Mouse (Mus musculus) kidney, adult 11 months (tissue): ENCODE results near the gene Olfr1134.
"Not testable (repeated sequence)": the region's sequence is repeated elsewhere in the genome, so short reads cannot be mapped to it uniquely, and the experiment has no call there.

Source experiments
- DNase-seq: peaks from one replicate; pipeline ENCODE4 v3.0.0; 2022

Gene Olfr1134

DNA sequence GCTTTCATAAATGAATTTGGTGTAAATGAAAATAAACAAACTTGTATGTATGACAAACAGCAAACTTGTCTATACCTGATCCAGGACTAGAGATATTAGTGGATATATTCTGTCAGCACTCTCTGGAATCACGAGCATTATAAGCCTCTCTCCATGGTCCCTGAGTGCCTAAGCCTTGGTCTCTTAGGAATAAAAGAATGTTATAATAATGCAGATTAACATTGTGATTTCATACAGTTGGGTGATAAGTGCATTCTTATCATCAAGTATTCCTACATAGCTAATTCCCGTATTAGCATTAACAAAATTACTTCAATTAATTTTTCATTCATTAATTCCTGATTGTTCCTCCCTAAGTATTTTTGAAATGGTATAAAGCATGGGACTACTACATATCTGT, at the start of gene Olfr1134:
TSS of gene Olfr1134 (minus strand) at position 101 of the 400 bp plus-strand sequence.
- DNase-seq, result no peak

DNA sequence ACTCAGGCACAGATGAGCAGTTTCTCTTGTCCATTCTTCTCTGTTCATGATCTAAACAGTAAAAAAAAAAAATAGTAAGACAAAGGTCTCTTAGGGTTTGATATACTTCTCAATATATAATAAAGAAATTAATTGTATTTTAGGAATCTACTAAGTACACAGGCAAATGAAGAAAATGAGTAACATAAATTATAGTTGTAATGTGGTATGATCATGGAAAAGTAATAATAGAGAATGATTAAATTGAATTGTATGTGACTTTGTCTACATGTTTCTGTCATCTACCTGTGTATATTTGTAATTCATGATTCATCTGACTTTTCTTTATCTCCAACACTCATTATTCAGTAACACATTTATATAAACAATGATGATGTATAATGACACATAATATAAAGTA, 35.6 kb upstream of the Olfr1134 start, which contains the start of gene Olfr1136:
TSS of gene Olfr1136 (minus strand) at position 101 of the 400 bp plus-strand sequence.
- no peak for DNase-seq

DNA sequence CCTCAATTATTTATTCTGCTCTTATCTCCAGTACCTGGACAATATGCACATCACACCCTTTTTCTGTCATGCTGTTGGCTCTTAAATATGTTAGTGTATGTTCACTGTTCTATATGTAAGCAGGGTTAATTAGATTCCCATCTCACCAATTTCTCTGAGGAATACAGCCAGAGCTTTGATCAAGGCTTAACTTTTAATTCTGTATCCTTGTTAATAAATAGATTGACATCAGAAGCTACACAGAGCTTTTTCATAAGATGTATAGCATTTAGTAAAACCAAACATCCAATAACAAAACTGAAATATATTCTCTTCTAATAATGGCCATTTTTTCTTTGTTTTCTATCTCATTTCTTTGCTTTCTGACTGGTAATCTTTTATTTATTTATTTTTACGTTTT, 15.3 kb upstream of the Olfr1134 start, which contains the start of gene Olfr1135:
TSS of gene Olfr1135 (minus strand) at position 101 of the 400 bp plus-strand sequence.
- DNase-seq, result no peak

DNA sequence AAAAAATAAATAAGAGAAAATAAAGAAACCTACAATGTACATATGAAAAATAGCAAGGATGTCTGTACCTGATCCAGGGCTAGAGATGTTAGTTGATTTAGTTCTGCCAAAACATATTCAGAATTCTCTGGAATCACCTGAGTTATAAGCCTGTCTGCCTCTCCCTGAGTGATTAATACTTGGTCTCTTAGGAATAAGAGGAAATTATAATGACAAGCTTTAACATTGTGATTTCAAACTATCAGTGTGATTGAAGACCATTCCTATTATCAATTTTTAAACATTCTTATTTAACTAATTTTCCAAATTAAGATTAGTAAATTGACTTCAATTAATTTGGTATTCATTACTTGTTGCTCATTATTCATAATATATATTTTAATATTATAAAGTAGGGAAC, 11.0 kb downstream of the Olfr1134 start, which contains the start of gene Olfr1133:
TSS of gene Olfr1133 (minus strand) at position 101 of the 400 bp plus-strand sequence.
- no peak for DNase-seq

DNA sequence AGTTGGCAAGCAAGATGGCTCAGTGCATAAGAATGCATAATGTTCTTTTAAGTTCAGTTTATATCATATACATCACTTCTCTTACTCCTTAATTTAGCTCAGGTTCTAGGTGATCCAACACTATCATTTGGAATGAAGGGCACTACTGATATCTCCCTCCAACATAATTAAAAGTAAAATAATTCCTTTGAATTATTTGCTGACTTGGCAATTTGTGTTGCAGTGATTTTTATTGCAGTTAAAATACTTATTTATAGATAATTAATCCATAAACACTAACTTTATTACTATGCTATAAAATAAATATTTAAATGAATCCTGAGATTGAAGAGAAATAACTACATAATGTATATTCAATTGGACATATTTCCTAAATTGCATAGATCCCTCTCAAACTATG, 15.8 kb downstream of the Olfr1134 start:
- no peak for DNase-seq

DNA sequence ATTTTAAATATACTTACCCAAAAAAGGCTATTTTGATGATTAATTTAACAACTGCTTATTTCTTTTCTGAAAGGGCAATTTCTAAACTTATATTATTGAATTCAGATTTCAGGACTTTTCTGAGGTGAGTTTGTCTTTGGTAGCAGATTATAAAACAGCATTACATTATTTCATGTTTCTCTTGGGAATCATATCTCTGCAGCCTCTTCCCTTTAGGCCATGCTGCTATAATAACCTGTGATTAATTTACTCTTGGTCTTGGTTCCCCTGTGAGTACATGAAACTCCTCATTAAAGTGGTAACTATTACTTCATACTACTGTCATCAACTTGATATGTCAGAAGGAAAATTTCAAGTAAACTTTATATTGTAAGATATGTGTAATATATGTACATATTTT, 20.8 kb downstream of the Olfr1134 start, which contains the start of gene Olfr1132:
TSS of gene Olfr1132 (minus strand) at position 101 of the 400 bp plus-strand sequence.
- DNase-seq, result no peak

DNA sequence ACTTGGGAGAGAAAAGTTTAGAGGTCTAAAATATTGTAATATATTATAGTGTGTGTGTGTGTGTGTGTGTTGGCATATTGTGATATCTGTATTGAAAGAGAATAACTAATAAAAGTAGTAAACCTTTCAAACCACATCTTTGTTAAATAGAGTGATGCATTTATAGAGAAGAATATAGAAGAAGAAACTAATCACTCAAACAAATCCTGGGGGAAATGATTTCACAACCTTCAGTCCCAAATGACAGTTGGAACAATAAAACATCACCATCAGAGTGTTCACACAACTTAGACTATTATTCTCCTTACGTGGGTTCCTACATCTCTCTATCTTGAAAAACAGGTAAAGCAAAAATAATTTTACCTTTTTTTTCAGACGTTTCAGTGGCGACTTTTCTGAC, 31.5 kb downstream of the Olfr1134 start, which contains the start of gene Olfr1131:
TSS of gene Olfr1131 (plus strand) at position 301 of the 400 bp plus-strand sequence.
- no peak for DNase-seq

DNA sequence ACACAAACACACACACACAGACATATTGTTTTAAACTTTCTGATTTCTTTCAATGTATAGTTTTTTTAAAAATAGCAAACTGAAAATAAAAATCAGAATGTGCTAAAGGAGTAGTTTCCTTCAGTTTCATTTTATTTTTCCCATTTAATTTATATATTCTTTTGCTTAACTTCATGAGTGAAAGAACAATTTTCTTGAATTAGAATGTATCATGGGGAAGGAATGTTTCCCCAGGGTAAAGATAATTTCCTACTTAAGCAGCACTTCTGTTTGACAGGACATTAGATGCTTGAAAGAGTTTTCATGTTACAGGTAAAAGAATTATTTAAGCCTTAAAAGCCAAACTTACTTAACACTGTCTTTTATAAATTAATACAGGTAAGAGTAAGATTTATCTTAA, 52.3 kb downstream of the Olfr1134 start, which contains the start of gene Olfr1130:
TSS of gene Olfr1130 (plus strand) at position 301 of the 400 bp plus-strand sequence.
- DNase-seq, result not testable (repeated sequence)
